Mouse (Mus musculus) cortical plate, adult 2 months (tissue): ENCODE measurements around the gene Mrto4. TPM values are rescaled to one million over a fixed set of nuclear protein-coding genes. Genes with fewer than 3 reads are reported as not detected.

Source experiments
- H3K27ac ChIP-seq: fragments of 200-500 bp; 2 replicates; pipeline ENCODE4 v1.5.1; 2012; ENCODE audit warnings: low read length, control low read depth, inconsistent platforms; ENCODE audit not compliant: insufficient read depth
- H3K4me1 ChIP-seq: fragments of 200-500 bp; 2 replicates; pipeline ENCODE4 v1.6.1; 2011; ENCODE audit warnings: low read length; ENCODE audit not compliant: control insufficient read depth, insufficient read depth
- H3K4me3 ChIP-seq: fragments of 200-500 bp; 2 replicates; pipeline ENCODE4 v1.5.1; 2011; ENCODE audit warnings: mild to moderate bottlenecking, low read length, control low read depth; ENCODE audit not compliant: insufficient read depth
- CTCF ChIP-seq: fragments of 200-500 bp; IDR thresholded peaks from 2 replicates; pipeline ENCODE4 v1.5.1; 2011; ENCODE audit warnings: mild to moderate bottlenecking, control low read depth, low read length; ENCODE audit not compliant: insufficient read depth; ENCODE audit errors: extremely low read depth
- POLR2A ChIP-seq: fragments of 200-500 bp; IDR thresholded peaks from 2 replicates; pipeline ENCODE4 v1.6.1; 2011; ENCODE audit warnings: mild to moderate bottlenecking, low read length, control low read depth; ENCODE audit not compliant: insufficient read depth; ENCODE audit errors: extremely low read depth
- polyA plus RNA-seq: library from polyadenylated mRNA; depleted of rRNA; stranded (reverse); fragments of >200 nt; gene quantifications from 2 replicates; pipeline ENCODE4 v1.2.3, GENCODE M21; 2012; rRNA removed

Gene Mrto4
- polyA plus RNA-seq, 1 experiment = 53.9 TPM

- TF ChIP-seq CTCF = no peak
- no peak for TF ChIP-seq POLR2A
- no peak overlapping the region for H3K4me3 ChIP-seq
- no peak overlapping the region for H3K27ac ChIP-seq
- peaks cover 5% of the 10 kb centered on the region; the same call in 1 of the 2 replicates for H3K4me1 ChIP-seq
Measured at GRCm38 (mm10) chr4:139297566-139297965, 54.8 kb downstream of the Mrto4 start.

Other genes with a start within 250 kb of the Mrto4 start
- gene Minos1, start 221.5 kb downstream of the Mrto4 start, polyA plus RNA-seq = 180 and 195 TPM in 2 replicates
- 229 and 234 TPM in 2 replicates for gene Capzb, start 159.7 kb downstream of the Mrto4 start, polyA plus RNA-seq
- 23.3 and 23.9 TPM in 2 replicates for gene Pqlc2, start 41.9 kb downstream of the Mrto4 start, polyA plus RNA-seq
- gene Akr7a5, start 41.8 kb downstream of the Mrto4 start, polyA plus RNA-seq = 16.8 and 17.5 TPM in 2 replicates
- 69.8 and 70.9 TPM in 2 replicates for gene Emc1, start within 50 bp of the Mrto4 start, polyA plus RNA-seq
- 183 and 188 TPM in 2 replicates for gene Ubr4, start within 50 bp of the Mrto4 start, polyA plus RNA-seq
- 9.4 and 10.4 TPM in 2 replicates for gene Iffo2, start 178.0 kb upstream of the Mrto4 start, polyA plus RNA-seq